ENCODE assay signal across 11 mouse cellular contexts in the genomic region with DNA sequence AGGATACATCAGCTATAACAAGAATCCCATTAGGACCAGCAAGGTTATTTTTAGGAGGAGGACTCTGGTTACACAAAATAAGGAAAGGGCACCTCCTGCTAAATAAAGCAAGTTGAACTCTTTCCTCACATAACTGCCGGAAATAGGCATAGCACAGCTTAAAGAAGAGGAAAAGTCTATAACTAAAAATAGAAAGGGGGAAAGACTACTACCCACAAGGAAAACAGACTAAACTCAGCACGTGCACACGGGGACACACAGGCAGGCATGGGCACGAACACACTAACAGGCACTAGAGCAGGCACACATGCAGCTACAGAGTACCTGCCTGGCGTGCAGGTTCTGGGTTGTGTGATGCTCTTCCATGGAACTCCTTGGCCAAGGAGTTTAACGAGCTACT. TPM values are rescaled to one million over a fixed set of nuclear protein-coding genes. Genes with fewer than 3 reads are reported as not detected.
DNase-seq lines count a peak whose midpoint lies in the region; ATAC-seq and TF ChIP-seq lines count a peak whose summit lies in the region.
"Had no signal": no experiment of that assay in that cellular context is flagged by ENCODE, and none has a peak within 500 bp of the region (broad histone marks: within the 10 kb centered on the region; RNA-seq: fewer than 3 reads in every experiment).

No protein-coding gene starts in this region.

- ATAC-seq in heart, embryonic 14.5 days (ENCODE audit: insufficient number of reproducible peaks, insufficient read depth, low FRiP score, low read depth), result no peak
- no peak for ATAC-seq in liver, embryonic 14.5 days (ENCODE audit: insufficient read depth)
- no peak for ATAC-seq in megakaryocyte-erythroid progenitor cell, adult 5-6 weeks (replicated peaks; ENCODE audit: low FRiP score, low TSS enrichment, poor library complexity, severe bottlenecking)

- H3K9ac ChIP-seq in heart, embryonic 14.5 days (ENCODE audit: low read length), result no peak overlapping the region
- no peak overlapping the region for H3K9ac ChIP-seq in ES-E14 (ENCODE audit: insufficient read depth, low read depth, low read length, poor library complexity, severe bottlenecking)
- H3K9ac ChIP-seq in liver, embryonic 14.5 days (replicated peaks), result peak overlapping the region; percentile 29; the same call in 1 of the 2 replicates

- H3K4me2 ChIP-seq in heart, embryonic 14.5 days (ENCODE audit: low read length), result peak overlapping the region; percentile 31; the same call in 1 of the 2 replicates
- peak overlapping the region; percentile 54 for H3K4me2 ChIP-seq in liver, embryonic 14.5 days (ENCODE audit: low read depth)

- peaks cover 18 to 40% of the 10 kb centered on the region in 2 experiments for H3K4me1 ChIP-seq in heart, embryonic 14.5 days (ENCODE audit: control insufficient read depth in 2 of 2, insufficient read depth in 2 of 2, low read length in 2 of 2)
- peaks cover 24 to 37% of the 10 kb centered on the region in 2 experiments for H3K4me1 ChIP-seq in ES-E14 (ENCODE audit: control insufficient read depth in 2 of 2, insufficient read depth in 2 of 2, low read length in 2 of 2, poor library complexity in 1 of 2)
- H3K4me1 ChIP-seq in liver, embryonic 14.5 days (replicated peaks; ENCODE audit: control insufficient read depth in 2 of 2, insufficient read depth in 2 of 2, low read length in 1 of 2), result peaks cover 56 to 64% of the 10 kb centered on the region in 2 experiments
- peaks cover 7% of the 10 kb centered on the region for H3K4me1 ChIP-seq in midbrain, embryonic 10.5 days

- TF ChIP-seq EP300 in liver, embryonic 14.5 days (IDR thresholded peaks at IDR 0.05; ENCODE audit: low read depth), result no peak

- peak overlapping the region; percentile 39 to 62; a peak in 3 of 4 replicates for H3K27ac ChIP-seq in heart, embryonic 14.5 days (replicated peaks in 1 of 2; ENCODE audit: control insufficient read depth in 1 of 2, insufficient read depth in 1 of 2, low read depth in 2 of 2, low read length in 2 of 2)
- H3K27ac ChIP-seq in ES-E14 (ENCODE audit: insufficient read depth, low read depth, low read length, poor library complexity, severe bottlenecking), result peak overlapping the region; percentile 77
- H3K27ac ChIP-seq in liver, embryonic 14.5 days, result peak overlapping the region; percentile 42
- no peak overlapping the region; the same call in 1 of the 2 replicates for H3K27ac ChIP-seq in midbrain, embryonic 10.5 days (replicated peaks)
- H3K27ac ChIP-seq: forebrain, embryonic 10.5 days; kidney, postnatal 0 days; macrophage had no signal

- 37% methylated on average over 6 of the region's 6 CpGs for WGBS in heart, embryonic 14.5 days
- 41% methylated on average over 6 of the region's 6 CpGs for WGBS in liver, embryonic 14.5 days (ENCODE audit: insufficient replicate concordance)
- 89% methylated on average over 6 of the region's 6 CpGs for WGBS in midbrain, embryonic 10.5 days

- in situ Hi-C loops in ES-E14 (cut with MboI; ENCODE audit: low sequenced_read_pairs in 2 of 2, unreplicated experiment in 2 of 2), result no loop called here

- no peak overlapping the region for H3K4me3 ChIP-seq in heart, embryonic 14.5 days (ENCODE audit: control insufficient read depth in 1 of 2, insufficient read depth in 1 of 2, low read depth in 1 of 2, low read length in 2 of 2)
- no peak overlapping the region for H3K4me3 ChIP-seq in ES-E14 (ENCODE audit: insufficient read depth in 1 of 2, low read depth in 1 of 2, low read length in 2 of 2, poor library complexity in 1 of 2, severe bottlenecking in 1 of 2)
- no peak overlapping the region for H3K4me3 ChIP-seq in liver, embryonic 14.5 days (ENCODE audit: insufficient read depth in 1 of 2, low read depth in 2 of 2, low read length in 2 of 2)
- H3K4me3 ChIP-seq in midbrain, embryonic 10.5 days, result no peak overlapping the region
- H3K4me3 ChIP-seq: forebrain, embryonic 10.5 days had no signal

- DNase-seq in heart, postnatal 36 days, result no peak
- DNase-seq in 416B (ENCODE audit: low read depth) (peak; percentile 35), ES-E14 (ENCODE audit: low read depth, low spot score) (no peak)
- no peak for DNase-seq in liver, embryonic 14.5 days (ENCODE audit: low read depth in 3 of 3, low spot score in 3 of 3)
- no peak for DNase-seq in midbrain, embryonic 10.5 days (ENCODE audit: low spot score)
- DNase-seq: cerebellum, adult 2 months had no signal

- intact Hi-C loops in heart, postnatal 36 days (cut with DNase I), result no loop called here

- no peak for TF ChIP-seq CTCF in liver, embryonic 14.5 days (IDR thresholded peaks at IDR 0.05; ENCODE audit: low read depth)

- no peaks in the 10 kb centered on the region for H3K9me3 ChIP-seq in heart, embryonic 14.5 days (ENCODE audit: control insufficient read depth, low read length)
- no peaks in the 10 kb centered on the region for H3K9me3 ChIP-seq in ES-E14 (ENCODE audit: control insufficient read depth, insufficient read depth, low read depth, low read length)
- H3K9me3 ChIP-seq in liver, embryonic 14.5 days (ENCODE audit: control insufficient read depth, low read length), result no peaks in the 10 kb centered on the region
- no peaks in the 10 kb centered on the region for H3K9me3 ChIP-seq in midbrain, embryonic 10.5 days (replicated peaks)
- H3K9me3 ChIP-seq: forebrain, embryonic 10.5 days had no signal

- H3K36me3 ChIP-seq in heart, embryonic 14.5 days (ENCODE audit: control insufficient read depth, insufficient read depth, low read length), result no peaks in the 10 kb centered on the region
- H3K36me3 ChIP-seq in ES-E14 (ENCODE audit: control insufficient read depth, insufficient read depth, low read length, poor library complexity, severe bottlenecking), result no peaks in the 10 kb centered on the region
- H3K36me3 ChIP-seq in liver, embryonic 14.5 days (replicated peaks; ENCODE audit: control insufficient read depth, insufficient read depth, low read depth), result no peaks in the 10 kb centered on the region
- peaks cover 6% of the 10 kb centered on the region for H3K36me3 ChIP-seq in midbrain, embryonic 10.5 days

- H3K27me3 ChIP-seq in heart, embryonic 14.5 days (ENCODE audit: control insufficient read depth, insufficient read depth, low read length), result no peaks in the 10 kb centered on the region
- no peaks in the 10 kb centered on the region for H3K27me3 ChIP-seq in liver, embryonic 14.5 days (ENCODE audit: control insufficient read depth, insufficient read depth, low read length)
- H3K27me3 ChIP-seq in midbrain, embryonic 10.5 days (ENCODE audit: low read depth, poor library complexity, severe bottlenecking), result no peaks in the 10 kb centered on the region

TF ChIP-seq in ES-E14, 5 proteins besides CTCF, POLR2A, EP300 and RAD21:
- TF ChIP-seq ZC3H11A (IDR thresholded peaks at IDR 0.05; ENCODE audit: borderline replicate concordance, low read depth, low read length) (no peak), HCFC1 (IDR thresholded peaks at IDR 0.05; ENCODE audit: borderline replicate concordance, insufficient read depth, low read length) (no peak), CHD2 (IDR thresholded peaks at IDR 0.05; ENCODE audit: low read depth, low read length) (no peak), ZNF384 (IDR thresholded peaks at IDR 0.05; ENCODE audit: low read depth, low read length) (no peak), MAFK (IDR thresholded peaks at IDR 0.05; ENCODE audit: insufficient read depth, low read depth, low read length) (no peak)

RNA-seq across cellular contexts. Expression of a gene that starts 23.8 kb away (rescaled TPM):
- 16.0 and 16.8 TPM in 2 replicates for polyA plus RNA-seq in heart, embryonic 14.5 days (2014; fragmentation: Nextera tagmentation; extraction: Ambion mirVana)
- 10 to 100 TPM; 60.7 to 68.4 TPM for total RNA-seq in heart, postnatal 36 days (2021)
- total RNA-seq in ES-E14 (2012; rRNA removed), result 37.3 and 42.9 TPM in 2 replicates
- 2.7 and 3.0 TPM in 2 replicates for polyA plus RNA-seq in liver, embryonic 14.5 days (2012; rRNA removed)
- 5.8 and 6.7 TPM in 2 replicates for polyA plus RNA-seq in liver, embryonic 14.5 days (2014; fragmentation: Nextera tagmentation; extraction: Ambion mirVana)
- total RNA-seq in megakaryocyte-erythroid progenitor cell, adult 5-6 weeks (2014; fragmentation: Nextera tagmentation), result 35.0 and 44.4 TPM in 2 replicates
- 28.6 and 33.9 TPM in 2 replicates for total RNA-seq in megakaryocyte-erythroid progenitor cell, adult 5-6 weeks (2017)
- 20.4 and 26.1 TPM in 2 replicates for polyA plus RNA-seq in midbrain, embryonic 10.5 days (2016; fragmentation: Nextera tagmentation; extraction: Ambion mirVana)

RNA-seq across cellular contexts. Expression of a gene that starts 32.6 kb away (rescaled TPM):
- 143 and 147 TPM in 2 replicates for polyA plus RNA-seq in heart, embryonic 14.5 days (2014; fragmentation: Nextera tagmentation; extraction: Ambion mirVana)
- total RNA-seq in heart, postnatal 36 days (2021), result 10 to 100 TPM; 89.6 to 92.4 TPM
- total RNA-seq in ES-E14 (2012; rRNA removed), result 72.7 and 140 TPM in 2 replicates
- polyA plus RNA-seq in liver, embryonic 14.5 days (2012; rRNA removed), result 22.3 and 45.6 TPM in 2 replicates
- polyA plus RNA-seq in liver, embryonic 14.5 days (2014; fragmentation: Nextera tagmentation; extraction: Ambion mirVana), result 103 and 105 TPM in 2 replicates
- total RNA-seq in megakaryocyte-erythroid progenitor cell, adult 5-6 weeks (2014; fragmentation: Nextera tagmentation), result 94.9 and 97.5 TPM in 2 replicates
- total RNA-seq in megakaryocyte-erythroid progenitor cell, adult 5-6 weeks (2017), result 181 and 220 TPM in 2 replicates
- polyA plus RNA-seq in midbrain, embryonic 10.5 days (2016; fragmentation: Nextera tagmentation; extraction: Ambion mirVana), result 221 and 237 TPM in 2 replicates
